Mouse (Mus musculus) intestine, embryonic 16.5 days (tissue): ENCODE data around the gene Rnf216. TPM values are rescaled to one million over a fixed set of nuclear protein-coding genes. Genes with fewer than 3 reads are reported as not detected.

ENCODE experiments used
- ATAC-seq: fragments of 200-750 bp; cut with Nextera tagmentation; 2 replicates; pipeline ENCODE4 v1.8.0; 2017; ENCODE audit warnings: moderate TSS enrichment, moderate library complexity
- H3K27ac ChIP-seq: fragments of 300-500 bp; sonication (generic); 2 replicates; pipeline ENCODE4 v1.5.1; 2014; ENCODE audit warnings: mild to moderate bottlenecking, low read length
- H3K27me3 ChIP-seq: fragments of 300-500 bp; sonication (generic); replicated peaks from 2 replicates; pipeline ENCODE4 v1.6.1; 2014; ENCODE audit warnings: low read length, control low read depth, mixed read lengths; ENCODE audit not compliant: control insufficient read depth, insufficient read depth
- H3K36me3 ChIP-seq: fragments of 300-500 bp; sonication (generic); 2 replicates; pipeline ENCODE4 v1.6.1; 2014; ENCODE audit warnings: low read length, control low read depth; ENCODE audit not compliant: control insufficient read depth, insufficient read depth
- H3K4me1 ChIP-seq: fragments of 300-500 bp; sonication (generic); 2 replicates; pipeline ENCODE4 v1.6.1; 2014; ENCODE audit warnings: low read length, control low read depth, mixed read lengths; ENCODE audit not compliant: control insufficient read depth, insufficient read depth
- H3K4me2 ChIP-seq: fragments of 300-500 bp; sonication (generic); 2 replicates; pipeline ENCODE4 v1.6.1; 2014; ENCODE audit warnings: low read depth, low read length, control low read depth
- H3K4me3 ChIP-seq: fragments of 300-500 bp; sonication (generic); 2 replicates; pipeline ENCODE4 v1.5.1; 2014; ENCODE audit warnings: mild to moderate bottlenecking, low read length
- H3K9ac ChIP-seq: fragments of 300-500 bp; sonication (generic); 2 replicates; pipeline ENCODE4 v1.6.1; 2014; ENCODE audit warnings: low read depth, low read length
- H3K9me3 ChIP-seq: fragments of 300-500 bp; sonication (generic); 2 replicates; pipeline ENCODE4 v1.6.1; 2016; ENCODE audit warnings: low read length, control low read depth; ENCODE audit not compliant: control insufficient read depth
- WGBS: fragments of 180-500 bp; shearing (Covaris S2); extraction: QIAGEN DNeasy Blood & Tissue Kit; methylation state at CpG from one replicate; pipeline ENCODE4 v1.1.7; 2014; 5-methylcytosine and 5-hydroxymethylcytosine counted together
- polyA plus RNA-seq: library from polyadenylated mRNA; unstranded; fragments of >200 nt; fragmentation: Nextera tagmentation; extraction: Ambion mirVana; gene quantifications from 2 replicates; pipeline ENCODE4 v1.2.1, GENCODE M21; 2015

Gene Rnf216
- polyA plus RNA-seq, 1 experiment from 2014 or later = 28.4 TPM

- ATAC-seq = no peak
- Histone ChIP-seq H3K27me3 (no peaks in the 10 kb centered on the region), H3K4me2 (no peak overlapping the region), H3K27ac (peak overlapping the region; percentile 82), H3K9me3 (no peaks in the 10 kb centered on the region), H3K36me3 (peaks cover 4% of the 10 kb centered on the region), H3K4me3 (no peak overlapping the region), H3K9ac (no peak overlapping the region), H3K4me1 (peaks cover 24% of the 10 kb centered on the region; the same call in 1 of the 2 replicates)
Observed at GRCm38 (mm10) chr5:143059182-143059581, 53.6 kb downstream of the Rnf216 start.

- H3K9me3 ChIP-seq = no peaks in the 10 kb centered on the region
- H3K9ac ChIP-seq = no peak overlapping the region
- no peak for ATAC-seq
- H3K4me2 ChIP-seq = no peak overlapping the region
- H3K36me3 ChIP-seq = peaks cover 4% of the 10 kb centered on the region
- H3K4me1 ChIP-seq = peaks cover 24% of the 10 kb centered on the region; the same call in 1 of the 2 replicates
- peak overlapping the region; percentile 82 for H3K27ac ChIP-seq
- no peaks in the 10 kb centered on the region for H3K27me3 ChIP-seq
- H3K4me3 ChIP-seq = no peak overlapping the region
Observed at GRCm38 (mm10) chr5:143058675-143059074, 54.1 kb downstream of the Rnf216 start.

DNA sequence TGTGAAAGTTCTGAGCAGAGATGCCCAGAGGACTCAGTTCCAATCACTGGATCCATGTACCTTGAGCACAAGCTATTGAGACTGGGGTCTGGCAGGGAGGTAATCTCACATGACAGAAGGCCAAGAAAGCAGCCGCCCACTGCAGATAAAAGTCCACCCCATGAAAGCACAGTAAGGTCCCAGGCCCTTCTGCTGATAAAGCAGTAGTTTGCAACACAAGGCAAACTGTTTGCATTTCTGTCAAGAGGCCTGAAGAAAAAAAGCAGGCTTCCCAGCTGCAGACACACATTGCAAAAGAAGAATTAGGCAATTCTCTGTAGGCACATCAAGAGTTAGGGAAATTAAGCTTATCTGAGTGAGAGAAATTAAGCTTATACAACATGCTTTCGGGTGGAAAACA is 54.6 kb downstream of the Rnf216 start:
- H3K4me1 ChIP-seq = peaks cover 27% of the 10 kb centered on the region; the same call in 1 of the 2 replicates
- ATAC-seq = peak; percentile 32; the same call in 1 of the 2 replicates
- H3K4me2 ChIP-seq = no peak overlapping the region
- no peak overlapping the region for H3K4me3 ChIP-seq
- H3K27me3 ChIP-seq = no peaks in the 10 kb centered on the region
- H3K36me3 ChIP-seq = peaks cover 4% of the 10 kb centered on the region
- H3K27ac ChIP-seq = peak overlapping the region; percentile 82
- H3K9me3 ChIP-seq = no peaks in the 10 kb centered on the region
- 50% methylated on average over 2 of the region's 2 CpGs for WGBS
- peak overlapping the region; percentile 21; the same call in 1 of the 2 replicates for H3K9ac ChIP-seq

- whole genome bisulfite sequencing = 52% methylated on average over 1 of the region's 1 CpGs
- peak overlapping the region; percentile 21; the same call in 1 of the 2 replicates for H3K9ac ChIP-seq
- no peak overlapping the region for H3K4me2 ChIP-seq
- no peaks in the 10 kb centered on the region for H3K27me3 ChIP-seq
- H3K4me1 ChIP-seq = peaks cover 27% of the 10 kb centered on the region; the same call in 1 of the 2 replicates
- no peaks in the 10 kb centered on the region for H3K9me3 ChIP-seq
- H3K27ac ChIP-seq = peak overlapping the region; percentile 82
- ATAC-seq = no peak
- no peak overlapping the region for H3K4me3 ChIP-seq
- H3K36me3 ChIP-seq = peaks cover 2% of the 10 kb centered on the region
Observed at GRCm38 (mm10) chr5:143057753-143058152, 55.0 kb downstream of the Rnf216 start.

GRCm38 (mm10) chr5:143056191-143056880 is 56.5 kb downstream of the Rnf216 start:
- Histone ChIP-seq H3K4me2 (no peak overlapping the region), H3K9me3 (no peaks in the 10 kb centered on the region), H3K4me1 (peaks cover 26% of the 10 kb centered on the region; the same call in 1 of the 2 replicates), H3K27me3 (no peaks in the 10 kb centered on the region), H3K27ac (peak overlapping the region; percentile 71), H3K9ac (no peak overlapping the region), H3K36me3 (no peaks in the 10 kb centered on the region; the same call in 1 of the 2 replicates), H3K4me3 (no peak overlapping the region)
- ATAC-seq = no peak; the same call in 1 of the 2 replicates
- 60% methylated on average over 4 of the region's 4 CpGs for WGBS

- no peaks in the 10 kb centered on the region for H3K9me3 ChIP-seq
Observed at GRCm38 (mm10) chr5:143055501-143056125, 57.2 kb downstream of the Rnf216 start.

GRCm38 (mm10) chr5:143054703-143055102 is 58.1 kb downstream of the Rnf216 start:
- H3K4me3 ChIP-seq = no peak overlapping the region
- WGBS = 85% methylated on average over 2 of the region's 2 CpGs
- no peak overlapping the region for H3K4me2 ChIP-seq
- H3K4me1 ChIP-seq = peaks cover 30% of the 10 kb centered on the region
- no peaks in the 10 kb centered on the region for H3K27me3 ChIP-seq
- H3K9ac ChIP-seq = no peak overlapping the region
- no peak overlapping the region for H3K27ac ChIP-seq
- ATAC-seq = no peak
- H3K36me3 ChIP-seq = no peaks in the 10 kb centered on the region
- no peaks in the 10 kb centered on the region for H3K9me3 ChIP-seq

More at GRCm38 (mm10) chr5:143055501-143056125, 57.2 kb downstream of the Rnf216 start:
- ATAC-seq = peak; percentile 38; the same call in 1 of the 2 replicates
- peaks cover 23% of the 10 kb centered on the region for H3K4me1 ChIP-seq
- no peaks in the 10 kb centered on the region; the same call in 1 of the 2 replicates for H3K36me3 ChIP-seq
- H3K27ac ChIP-seq = peak overlapping the region; percentile 71
- WGBS = 58% methylated on average over 3 of the region's 3 CpGs
- H3K4me2 ChIP-seq = no peak overlapping the region
- H3K9ac ChIP-seq = no peak overlapping the region
- H3K27me3 ChIP-seq = no peaks in the 10 kb centered on the region
- H3K4me3 ChIP-seq = no peak overlapping the region

DNA sequence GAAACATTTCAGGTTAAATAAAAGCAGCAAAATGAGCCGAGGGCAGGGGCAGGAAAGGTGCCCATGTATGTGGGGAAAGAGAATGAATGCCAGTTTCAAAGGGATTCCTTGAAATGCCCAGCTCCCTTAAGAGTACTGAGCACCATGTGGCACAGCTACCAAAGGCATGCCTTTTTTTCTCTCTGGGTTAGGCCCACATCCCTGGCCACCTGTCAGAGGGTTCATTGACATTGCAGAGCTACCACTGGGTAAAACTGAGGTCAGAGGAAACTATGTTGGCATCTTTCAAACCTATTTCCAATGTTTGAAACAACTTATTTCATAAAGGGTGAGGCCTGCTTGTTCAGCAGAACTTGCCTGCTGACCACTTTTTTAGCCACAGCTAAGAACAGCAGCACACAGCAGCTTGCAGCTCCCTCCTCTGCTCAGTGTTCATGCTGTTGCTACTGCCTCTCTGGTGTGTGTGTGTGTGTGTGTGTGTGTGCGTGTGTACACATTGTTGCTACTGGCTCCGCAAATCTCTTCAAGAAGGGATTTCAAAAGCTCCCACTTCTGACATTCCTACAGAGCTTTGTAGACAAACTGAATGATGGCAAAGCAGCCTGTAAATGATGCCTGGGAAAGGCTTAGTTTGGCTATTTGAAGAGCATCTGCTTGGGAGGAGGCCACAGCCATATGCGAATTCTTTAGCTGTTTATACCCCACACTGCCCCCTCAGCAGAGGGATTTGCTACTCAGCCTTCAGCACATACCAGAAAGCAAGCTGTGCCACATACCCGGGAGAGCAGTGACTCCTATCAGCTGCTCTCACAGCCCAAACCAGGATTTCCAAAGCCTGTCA is 59.4 kb downstream of the Rnf216 start:
- H3K27me3 ChIP-seq = no peaks in the 10 kb centered on the region
- H3K4me2 ChIP-seq = no peak overlapping the region
- H3K27ac ChIP-seq = peak overlapping the region; percentile 72
- H3K4me3 ChIP-seq = no peak overlapping the region
- no peak for ATAC-seq
- H3K36me3 ChIP-seq = no peaks in the 10 kb centered on the region
- no peaks in the 10 kb centered on the region for H3K9me3 ChIP-seq
- 62% methylated on average over 5 of the region's 5 CpGs for WGBS
- no peak overlapping the region for H3K9ac ChIP-seq
- H3K4me1 ChIP-seq = peaks cover 27% of the 10 kb centered on the region

GRCm38 (mm10) chr5:143052677-143053076 is 60.1 kb downstream of the Rnf216 start:
- Histone ChIP-seq H3K36me3 (no peaks in the 10 kb centered on the region), H3K27ac (no peak overlapping the region), H3K4me2 (no peak overlapping the region), H3K9me3 (no peaks in the 10 kb centered on the region), H3K4me3 (no peak overlapping the region), H3K4me1 (peaks cover 28% of the 10 kb centered on the region), H3K9ac (no peak overlapping the region), H3K27me3 (no peaks in the 10 kb centered on the region)
- 80% methylated on average over 2 of the region's 2 CpGs for WGBS
- no peak for ATAC-seq
